In genomic region chr10:37138778-37139442, GRCm38 (mm10) we compare ENCODE assay signal across 8 mouse cellular contexts. TPM values are rescaled to one million over a fixed set of nuclear protein-coding genes. Genes with fewer than 3 reads are reported as not detected.
DNase-seq lines count a peak whose midpoint lies in the region; ATAC-seq and TF ChIP-seq lines count a peak whose summit lies in the region.

Gene Marcks (minus strand): TSS chr10:37138920.

- no peak for TF ChIP-seq CTCF in CH12.LX (conservative IDR thresholded peaks at IDR 0.05 in 1 of 2, IDR thresholded peaks at IDR 0.05 in 1 of 2; ENCODE audit: low read depth in 2 of 2, low read length in 2 of 2)
- TF ChIP-seq CTCF in stomach, postnatal 0 days (IDR thresholded peaks at IDR 0.05; ENCODE audit: low read depth): no peak

- peak; percentile 67 for TF ChIP-seq POLR2A in CH12.LX (IDR thresholded peaks at IDR 0.05; ENCODE audit: low read depth, low read length)

- dilution Hi-C loops in CH12.LX (cut with MboI; ENCODE audit: extremely low pct_ligation_motif_present, extremely low pct_unique_long_range_greater_than_20kb, low sequenced_read_pairs): no loop called here

- no peaks in the 10 kb centered on the region for H3K27me3 ChIP-seq in CH12.LX (replicated peaks)
- no peaks in the 10 kb centered on the region for H3K27me3 ChIP-seq in forebrain, embryonic 14.5 days (replicated peaks; ENCODE audit: control insufficient read depth, insufficient read depth, low read length)
- peaks cover 90% of the 10 kb centered on the region for H3K27me3 ChIP-seq in liver, embryonic 15.5 days
- no peaks in the 10 kb centered on the region for H3K27me3 ChIP-seq in neural tube, embryonic 12.5 days (replicated peaks)
- no peaks in the 10 kb centered on the region for H3K27me3 ChIP-seq in stomach, postnatal 0 days (ENCODE audit: control insufficient read depth, insufficient read depth, low read length)

- H3K36me3 ChIP-seq in CH12.LX (replicated peaks in 1 of 2; ENCODE audit: control insufficient read depth in 1 of 2, insufficient read depth in 1 of 2, low read length in 1 of 2): peaks cover 0 to 13% of the 10 kb centered on the region in 2 experiments
- peaks cover 25% of the 10 kb centered on the region for H3K36me3 ChIP-seq in forebrain, embryonic 14.5 days (ENCODE audit: control insufficient read depth, insufficient read depth, low read length)
- H3K36me3 ChIP-seq in liver, embryonic 15.5 days (replicated peaks): no peaks in the 10 kb centered on the region
- peaks cover 16% of the 10 kb centered on the region for H3K36me3 ChIP-seq in neural tube, embryonic 12.5 days
- H3K36me3 ChIP-seq in stomach, postnatal 0 days (ENCODE audit: control insufficient read depth, insufficient read depth, low read length): no peaks in the 10 kb centered on the region

- H3K27ac ChIP-seq in CH12.LX (ENCODE audit: insufficient read depth, low read depth): peak within 1 kb of the TSS; percentile 86
- peak within 1 kb of the TSS; percentile 100 for H3K27ac ChIP-seq in forebrain, embryonic 14.5 days (ENCODE audit: low read depth, low read length)
- peak within 1 kb of the TSS; percentile 78 for H3K27ac ChIP-seq in liver, embryonic 15.5 days (replicated peaks)
- peak within 1 kb of the TSS; percentile 98 for H3K27ac ChIP-seq in neural tube, embryonic 12.5 days
- H3K27ac ChIP-seq in stomach, postnatal 0 days (replicated peaks): peak within 1 kb of the TSS; percentile 99

- DNase-seq in CH12.LX (ENCODE audit: extremely low read depth): peak; percentile 91
- peak; percentile 67 for DNase-seq in c-Kit-positive CD71-negative TER-119-negative erythroid progenitor cells, embryonic 14.5 days (ENCODE audit: low read depth)
- DNase-seq in forebrain, embryonic 14.5 days (ENCODE audit: low spot score): peak; percentile 98
- DNase-seq in heart, postnatal 10 days: peak; percentile 91 to 92
- peak; percentile 91 to 95 for DNase-seq in kidney, postnatal 4 days
- peak; percentile 92 for DNase-seq in stomach, postnatal 0 days (ENCODE audit: low spot score)

- H3K9me3 ChIP-seq in CH12.LX (replicated peaks; ENCODE audit: low read length): no peaks in the 10 kb centered on the region
- no peaks in the 10 kb centered on the region for H3K9me3 ChIP-seq in forebrain, embryonic 14.5 days (replicated peaks; ENCODE audit: control insufficient read depth, low read length)
- no peaks in the 10 kb centered on the region for H3K9me3 ChIP-seq in liver, embryonic 15.5 days (replicated peaks)
- H3K9me3 ChIP-seq in neural tube, embryonic 12.5 days: no peaks in the 10 kb centered on the region
- H3K9me3 ChIP-seq in stomach, postnatal 0 days (ENCODE audit: control insufficient read depth, low read length): no peaks in the 10 kb centered on the region

- H3K79me2 ChIP-seq in CH12.LX (replicated peaks; ENCODE audit: control insufficient read depth, extremely low read depth, insufficient read depth, poor library complexity, severe bottlenecking): peaks cover 30% of the 10 kb centered on the region

- peak; percentile 62 for ATAC-seq in forebrain, embryonic 14.5 days
- peak; percentile 40; the same call in 1 of the 2 replicates for ATAC-seq in liver, embryonic 15.5 days (ENCODE audit: insufficient read depth)
- peak; percentile 60 for ATAC-seq in neural tube, embryonic 12.5 days (ENCODE audit: low FRiP score, low read depth)
- ATAC-seq in stomach, postnatal 0 days (ENCODE audit: low FRiP score, low TSS enrichment): peak; percentile 70

- H3K4me2 ChIP-seq in CH12.LX (ENCODE audit: insufficient read depth, low read depth, poor library complexity, severe bottlenecking): peak within 1 kb of the TSS; percentile 76
- H3K4me2 ChIP-seq in forebrain, embryonic 14.5 days (ENCODE audit: low read length): peak within 1 kb of the TSS; percentile 67
- peak within 1 kb of the TSS; percentile 82 for H3K4me2 ChIP-seq in liver, embryonic 15.5 days
- H3K4me2 ChIP-seq in neural tube, embryonic 12.5 days (replicated peaks): peak within 1 kb of the TSS; percentile 66
- H3K4me2 ChIP-seq in stomach, postnatal 0 days (replicated peaks; ENCODE audit: low read depth): peak within 1 kb of the TSS; percentile 80

- peaks cover 3 to 12% of the 10 kb centered on the region in 2 experiments; a peak in 3 of 4 replicates for H3K4me1 ChIP-seq in CH12.LX (ENCODE audit: control insufficient read depth in 1 of 2, insufficient read depth in 2 of 2)
- peaks cover 16% of the 10 kb centered on the region for H3K4me1 ChIP-seq in forebrain, embryonic 14.5 days (ENCODE audit: control insufficient read depth, insufficient read depth, low read length)
- peaks cover 46% of the 10 kb centered on the region for H3K4me1 ChIP-seq in liver, embryonic 15.5 days (replicated peaks)
- peaks cover 12% of the 10 kb centered on the region; the same call in 1 of the 2 replicates for H3K4me1 ChIP-seq in neural tube, embryonic 12.5 days
- no peaks in the 10 kb centered on the region for H3K4me1 ChIP-seq in stomach, postnatal 0 days (replicated peaks; ENCODE audit: control insufficient read depth, insufficient read depth)

- H3K4me3 ChIP-seq in CH12.LX (replicated peaks in 1 of 3; ENCODE audit: low read depth in 2 of 3, low read length in 2 of 3, poor library complexity in 1 of 3): peak within 1 kb of the TSS; percentile 81 to 99 (median 86)
- H3K4me3 ChIP-seq in forebrain, embryonic 14.5 days (ENCODE audit: low read depth, low read length): peak within 1 kb of the TSS; percentile 96
- peak within 1 kb of the TSS; percentile 63 for H3K4me3 ChIP-seq in liver, embryonic 15.5 days (replicated peaks)
- peak within 1 kb of the TSS; percentile 100 for H3K4me3 ChIP-seq in neural tube, embryonic 12.5 days
- peak within 1 kb of the TSS; percentile 96 for H3K4me3 ChIP-seq in stomach, postnatal 0 days (ENCODE audit: low read depth, low read length)

- peak within 1 kb of the TSS; percentile 83 for H3K9ac ChIP-seq in CH12.LX (ENCODE audit: insufficient read depth, low read depth)
- peak within 1 kb of the TSS; percentile 100 for H3K9ac ChIP-seq in forebrain, embryonic 14.5 days (ENCODE audit: low read length)
- peak within 1 kb of the TSS; percentile 61 for H3K9ac ChIP-seq in liver, embryonic 15.5 days
- peak within 1 kb of the TSS; percentile 100 for H3K9ac ChIP-seq in neural tube, embryonic 12.5 days
- H3K9ac ChIP-seq in stomach, postnatal 0 days (ENCODE audit: low read length): peak within 1 kb of the TSS; percentile 98

- in situ Hi-C loops in CH12.LX (cut with MboI; ENCODE audit: low pct_ligation_motif_present, low pct_unique_long_range_greater_than_20kb, low sequenced_read_pairs): loop anchor here (5.0 to 10.0 kb wide), 2 partner anchors 96 to 198 kb away; no protein-coding TSS in a partner anchor

- intact Hi-C loops in heart, postnatal 10 days (cut with DNase I): loop anchor here (1.0 to 10.0 kb wide), 6 partner anchors 61 to 1826 kb away; partner anchors contain the start of gene Lama4

- WGBS in forebrain, embryonic 14.5 days: under 1% methylated on average over 39 of the region's 39 CpGs
- under 1% methylated on average over 39 of the region's 39 CpGs for WGBS in liver, embryonic 15.5 days (ENCODE audit: insufficient replicate concordance)
- WGBS in neural tube, embryonic 12.5 days: under 1% methylated on average over 39 of the region's 39 CpGs
- WGBS in stomach, postnatal 0 days: under 1% methylated on average over 39 of the region's 39 CpGs

- no peak for TF ChIP-seq EP300 in CH12.LX (IDR thresholded peaks at IDR 0.05; ENCODE audit: low read length)
- peak; percentile 33 for TF ChIP-seq EP300 in stomach, postnatal 0 days (optimal IDR thresholded peaks at IDR 0.05)

- no peak for TF ChIP-seq RAD21 in CH12.LX (IDR thresholded peaks at IDR 0.05; ENCODE audit: low read depth, low read length)

TF ChIP-seq in CH12.LX, 34 proteins besides CTCF, POLR2A, EP300 and RAD21:
- TF ChIP-seq CHD2 (IDR thresholded peaks at IDR 0.05; ENCODE audit: low read length) (peak; percentile 63), TBP (conservative IDR thresholded peaks at IDR 0.05; ENCODE audit: low read depth, low read length) (peak; percentile 84), KAT2A (IDR thresholded peaks at IDR 0.05; ENCODE audit: insufficient replicate concordance, low read length) (no peak), PAX5 (IDR thresholded peaks at IDR 0.05; ENCODE audit: low read length) (no peak), SMC3 (IDR thresholded peaks at IDR 0.05; ENCODE audit: low read depth, low read length) (no peak), POLR2AphosphoS2 (IDR thresholded peaks at IDR 0.05; ENCODE audit: low read depth, low read length) (peak; percentile 42; the same call in 1 of the 2 replicates), JUND (conservative IDR thresholded peaks at IDR 0.05; ENCODE audit: low read depth, low read length) (no peak), ZNF384 (IDR thresholded peaks at IDR 0.05; ENCODE audit: low read depth, low read length) (peak; percentile 78), CHD1 (IDR thresholded peaks at IDR 0.05; ENCODE audit: low read depth, low read length) (peak; percentile 85; the same call in 1 of the 2 replicates), NELFE (IDR thresholded peaks at IDR 0.05; ENCODE audit: low read depth, low read length) (peak; percentile 71), USF1 (IDR thresholded peaks at IDR 0.05; ENCODE audit: low read depth, low read length) (no peak), UBTF (IDR thresholded peaks at IDR 0.05; ENCODE audit: low read depth, low read length) (no peak), ZMIZ1 (IDR thresholded peaks at IDR 0.05; ENCODE audit: low read depth, low read length) (0 out of 2 replicates have a peak, but pooled peaks have one; percentile 65), MAZ (IDR thresholded peaks at IDR 0.05; ENCODE audit: low read depth, low read length) (peak; percentile 62; the same call in 1 of the 2 replicates), TCF12 (IDR thresholded peaks at IDR 0.05; ENCODE audit: low read depth, low read length) (peak; percentile 62; the same call in 1 of the 2 replicates)

RNA-seq across cellular contexts. Expression of gene Marcks, which starts in this region (rescaled TPM):
- 15.3 and 16.9 TPM in 2 replicates for total RNA-seq in CH12.LX (2012; rRNA removed)
- 78.4 and 80.7 TPM in 2 replicates for total RNA-seq in CH12.LX (2014; rRNA removed)
- 57.3 and 74.2 TPM in 2 replicates for polyA plus RNA-seq in CH12.LX (2012; ENCODE audit: insufficient read length, low read depth)
- polyA plus RNA-seq in forebrain, embryonic 14.5 days (2014; fragmentation: Nextera tagmentation; extraction: Ambion mirVana): 319 and 350 TPM in 2 replicates
- 100 to 1,000 TPM; 117 to 142 TPM for total RNA-seq in heart, postnatal 10 days (2021)
- 16.1 and 16.3 TPM in 2 replicates for polyA plus RNA-seq in liver, embryonic 15.5 days (2015; fragmentation: Nextera tagmentation; extraction: Ambion mirVana)
- 302 and 309 TPM in 2 replicates for polyA plus RNA-seq in neural tube, embryonic 12.5 days (2016; fragmentation: Nextera tagmentation; extraction: Ambion mirVana)
- 52.8 and 54.3 TPM in 2 replicates for polyA plus RNA-seq in stomach, postnatal 0 days (2015; fragmentation: Nextera tagmentation; extraction: Ambion mirVana)

Comparison
In these comparisons a context has a peak if more than half of its experiments do, and no peak if none do; other contexts are left out.
1. Peak in every context shown above with its lines: DNase-seq, ATAC-seq, H3K4me3 ChIP-seq and H3K27ac ChIP-seq.